Comparison of ENCODE assay signal across 8 mouse cellular contexts in the genomic region with DNA sequence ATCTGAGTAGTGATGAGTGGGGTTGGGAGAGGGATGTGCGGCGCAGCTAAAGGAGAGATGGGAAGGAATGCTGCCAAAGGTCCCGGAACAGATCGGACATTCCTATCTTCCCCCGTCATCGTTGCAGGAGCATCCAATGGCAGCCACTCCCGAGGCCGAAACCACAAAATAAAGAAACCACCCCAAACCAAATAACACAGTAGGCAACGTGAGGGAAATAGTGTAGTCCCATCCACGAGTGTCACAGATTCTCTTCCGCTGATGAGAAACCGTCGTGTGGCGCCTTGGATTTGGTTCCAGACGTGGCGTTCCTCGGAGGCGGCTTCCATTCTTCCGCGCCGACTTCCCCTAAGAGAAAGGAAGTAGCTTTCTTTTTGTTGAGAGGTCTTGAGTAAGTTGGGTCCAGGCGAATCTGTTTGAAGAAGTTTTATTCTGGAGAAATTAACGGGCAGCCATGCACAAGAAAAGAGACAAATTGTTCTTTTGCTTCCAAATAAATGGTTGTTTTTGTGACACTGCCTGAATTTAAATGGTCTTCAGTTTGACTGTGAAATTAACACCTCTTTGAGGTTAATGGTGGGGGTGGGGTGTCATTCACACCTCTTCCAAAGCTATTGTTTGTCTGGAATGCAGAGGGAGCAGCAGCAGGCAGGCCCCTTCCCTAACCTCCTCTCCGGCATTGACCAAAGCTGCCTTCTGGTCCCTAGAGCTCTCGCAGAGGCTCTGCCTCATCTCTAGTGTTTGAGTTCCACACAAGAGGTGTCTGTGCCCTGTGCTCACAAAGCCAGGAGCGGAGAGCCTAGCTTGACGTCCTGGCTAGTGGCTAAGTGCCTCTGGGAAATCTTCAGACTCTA.
DNase-seq lines count a peak whose midpoint lies in the region; ATAC-seq and TF ChIP-seq lines count a peak whose summit lies in the region.

No protein-coding gene starts in this region.

- H3K27ac ChIP-seq in cerebellum, adult 2 months (ENCODE audit: insufficient read depth, low read length): no peak overlapping the region
- no peak overlapping the region for H3K27ac ChIP-seq in ES-Bruce4 (ENCODE audit: insufficient read depth, low read length)
- no peak overlapping the region for H3K27ac ChIP-seq in forebrain, embryonic 15.5 days (replicated peaks)
- no peak overlapping the region for H3K27ac ChIP-seq in intestine, embryonic 14.5 days (ENCODE audit: low read depth)
- no peak overlapping the region for H3K27ac ChIP-seq in midbrain, postnatal 0 days (ENCODE audit: low read depth, low read length)

- ATAC-seq in forebrain, embryonic 15.5 days (replicated peaks): no peak
- ATAC-seq in intestine, embryonic 14.5 days (replicated peaks; ENCODE audit: low FRiP score, low TSS enrichment, low read depth): no peak
- no peak for ATAC-seq in midbrain, postnatal 0 days (ENCODE audit: low FRiP score)

- TF ChIP-seq POLR2A in cerebellum, adult 2 months (IDR thresholded peaks at IDR 0.05; ENCODE audit: borderline replicate concordance, insufficient read depth, low read length): no peak
- TF ChIP-seq POLR2A in ES-Bruce4 (IDR thresholded peaks at IDR 0.05; ENCODE audit: insufficient read depth, low read length): no peak

- no peak for DNase-seq in cerebellum, adult 2 months
- DNase-seq in cerebellum, postnatal 36 days: no peak
- peak; percentile 68 for DNase-seq in intestine, embryonic 14.5 days (ENCODE audit: low spot score)
- no peak for DNase-seq in midbrain, postnatal 0 days (ENCODE audit: low spot score)
- no peak for DNase-seq in left cerebral cortex, postnatal 25 days (ENCODE audit: low spot score in 2 of 2)
- DNase-seq in left cerebral cortex, adult 18-20 months (ENCODE audit: low spot score in 2 of 2): no peak

- no peak overlapping the region for H3K9ac ChIP-seq in ES-Bruce4 (ENCODE audit: low read depth, poor library complexity, severe bottlenecking)
- no peak overlapping the region for H3K9ac ChIP-seq in forebrain, embryonic 15.5 days (replicated peaks)
- 0 out of 2 replicates have a peak overlapping the region, but pooled peaks have one; percentile 13 for H3K9ac ChIP-seq in intestine, embryonic 14.5 days (ENCODE audit: low read length)
- H3K9ac ChIP-seq in midbrain, postnatal 0 days (replicated peaks; ENCODE audit: low read length, poor library complexity, severe bottlenecking): no peak overlapping the region

- H3K36me3 ChIP-seq in ES-Bruce4 (ENCODE audit: control insufficient read depth, insufficient read depth, low read length, poor library complexity, severe bottlenecking): no peaks in the 10 kb centered on the region
- H3K36me3 ChIP-seq in forebrain, embryonic 15.5 days: no peaks in the 10 kb centered on the region
- no peaks in the 10 kb centered on the region for H3K36me3 ChIP-seq in intestine, embryonic 14.5 days (ENCODE audit: control insufficient read depth, insufficient read depth, low read length)
- H3K36me3 ChIP-seq in midbrain, postnatal 0 days (ENCODE audit: insufficient read depth, low read length): no peaks in the 10 kb centered on the region

- peak overlapping the region; percentile 50 for H3K4me2 ChIP-seq in forebrain, embryonic 15.5 days (replicated peaks)
- H3K4me2 ChIP-seq in intestine, embryonic 14.5 days (ENCODE audit: low read length): peak overlapping the region; percentile 59
- peak overlapping the region; percentile 39 for H3K4me2 ChIP-seq in midbrain, postnatal 0 days (ENCODE audit: low read depth, low read length, poor library complexity, severe bottlenecking)

- peak; percentile 94 for TF ChIP-seq EP300 in ES-Bruce4 (IDR thresholded peaks at IDR 0.05; ENCODE audit: insufficient read depth, low read depth, low read length)

- no peaks in the 10 kb centered on the region for H3K4me1 ChIP-seq in cerebellum, adult 2 months (ENCODE audit: control insufficient read depth, insufficient read depth, low read length)
- peaks cover 3% of the 10 kb centered on the region for H3K4me1 ChIP-seq in ES-Bruce4 (ENCODE audit: control insufficient read depth, insufficient read depth, low read length)
- peaks cover 11% of the 10 kb centered on the region for H3K4me1 ChIP-seq in forebrain, embryonic 15.5 days
- peaks cover 5% of the 10 kb centered on the region; the same call in 1 of the 2 replicates for H3K4me1 ChIP-seq in intestine, embryonic 14.5 days (replicated peaks; ENCODE audit: control insufficient read depth, insufficient read depth, low read length)
- no peaks in the 10 kb centered on the region for H3K4me1 ChIP-seq in midbrain, postnatal 0 days (ENCODE audit: insufficient read depth, low read length)

- H3K9me3 ChIP-seq in ES-Bruce4 (replicated peaks; ENCODE audit: control insufficient read depth, insufficient read depth, low read length, poor library complexity, severe bottlenecking): no peaks in the 10 kb centered on the region
- H3K9me3 ChIP-seq in forebrain, embryonic 15.5 days: no peaks in the 10 kb centered on the region
- no peaks in the 10 kb centered on the region for H3K9me3 ChIP-seq in intestine, embryonic 14.5 days (ENCODE audit: control insufficient read depth, low read length)
- H3K9me3 ChIP-seq in midbrain, postnatal 0 days (ENCODE audit: low read length): no peaks in the 10 kb centered on the region

- WGBS in cerebellum, adult 2 months: 26% methylated on average over 27 of the region's 27 CpGs
- WGBS in forebrain, embryonic 15.5 days: 4% methylated on average over 27 of the region's 27 CpGs
- WGBS in intestine, embryonic 14.5 days: 8% methylated on average over 27 of the region's 27 CpGs
- 12% methylated on average over 27 of the region's 27 CpGs for WGBS in midbrain, postnatal 0 days

- TF ChIP-seq CTCF in cerebellum, adult 2 months (IDR thresholded peaks at IDR 0.05; ENCODE audit: borderline replicate concordance, insufficient read depth, low read depth, low read length): no peak
- TF ChIP-seq CTCF in ES-Bruce4 (IDR thresholded peaks at IDR 0.05; ENCODE audit: low read depth, low read length): no peak
- TF ChIP-seq CTCF in midbrain, postnatal 0 days (IDR thresholded peaks at IDR 0.05): no peak

- peak overlapping the region; percentile 26 for H3K4me3 ChIP-seq in cerebellum, adult 2 months (replicated peaks; ENCODE audit: insufficient read depth, low read depth, low read length)
- H3K4me3 ChIP-seq in ES-Bruce4 (ENCODE audit: low read depth, low read length): peak overlapping the region; percentile 11; the same call in 1 of the 2 replicates
- H3K4me3 ChIP-seq in forebrain, embryonic 15.5 days: peak overlapping the region; percentile 34
- H3K4me3 ChIP-seq in intestine, embryonic 14.5 days (ENCODE audit: low read depth, low read length): peak overlapping the region; percentile 34
- H3K4me3 ChIP-seq in midbrain, postnatal 0 days (ENCODE audit: low read depth, low read length): peak overlapping the region; percentile 23

- H3K27me3 ChIP-seq in cerebellum, adult 2 months (ENCODE audit: control insufficient read depth, insufficient read depth, low read length): no peaks in the 10 kb centered on the region; the same call in 1 of the 2 replicates
- H3K27me3 ChIP-seq in ES-Bruce4 (ENCODE audit: control insufficient read depth, insufficient read depth, low read length, poor library complexity, severe bottlenecking): no peaks in the 10 kb centered on the region
- H3K27me3 ChIP-seq in forebrain, embryonic 15.5 days: peaks cover 6% of the 10 kb centered on the region; the same call in 1 of the 2 replicates
- peaks cover 10% of the 10 kb centered on the region for H3K27me3 ChIP-seq in intestine, embryonic 14.5 days (replicated peaks; ENCODE audit: control insufficient read depth, insufficient read depth, low read length)
- H3K27me3 ChIP-seq in midbrain, postnatal 0 days (ENCODE audit: insufficient read depth, low read length): peaks cover 18% of the 10 kb centered on the region

- intact Hi-C loops in left cerebral cortex, postnatal 25 days (cut with DNase I): no loop called here
